Mouse (Mus musculus): ENCODE results near the gene Meioc.

DNA sequence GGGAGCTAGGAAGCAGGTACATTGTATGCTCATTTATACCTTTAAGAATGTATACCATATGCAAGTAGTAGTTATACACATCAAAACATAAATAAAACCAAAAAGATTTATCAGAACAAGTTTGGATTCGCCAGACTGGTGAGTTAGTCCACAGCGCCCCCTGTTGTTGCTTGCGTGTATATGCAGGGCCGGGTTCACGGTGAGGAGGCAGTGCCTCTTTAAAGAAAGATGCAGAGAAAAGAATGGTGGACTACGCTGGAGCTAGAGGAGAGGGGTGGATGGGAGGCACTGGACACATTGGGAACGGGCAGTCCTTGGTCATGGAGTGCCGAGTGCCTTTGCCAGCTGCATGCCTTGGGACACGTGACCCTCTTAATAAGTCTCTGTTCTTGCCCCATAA lies 12.1 kb upstream of the Meioc start:
- TF ChIP-seq CTCF (IDR thresholded peaks at IDR 0.05; ENCODE audit: control insufficient read depth, insufficient read depth, insufficient read length), result peak; percentile 62
- no peak for TF ChIP-seq MYOD1 (IDR thresholded peaks at IDR 0.05; ENCODE audit: control insufficient read depth, insufficient read length, low read depth)
- no peak for TF ChIP-seq MYOG (IDR thresholded peaks at IDR 0.05; ENCODE audit: control insufficient read depth, extremely low read depth, insufficient read length)
- no peak for TF ChIP-seq FOSL1 (IDR thresholded peaks at IDR 0.05; ENCODE audit: insufficient read depth, low read length, poor library complexity, severe bottlenecking)
- TF ChIP-seq USF1 (IDR thresholded peaks at IDR 0.05; ENCODE audit: low read depth), result peak; percentile 48
- TF ChIP-seq CEBPB (IDR thresholded peaks at IDR 0.05; ENCODE audit: low read depth), result no peak
- TF ChIP-seq MAX (IDR thresholded peaks at IDR 0.05), result no peak
